Mouse (Mus musculus): Measurements from ENCODE around the gene Cblb. TPM values are rescaled to one million over a fixed set of nuclear protein-coding genes. Genes with fewer than 3 reads are reported as not detected.

Gene Cblb
- polyA plus RNA-seq, 1 experiment = 12.2 TPM

GRCm38 (mm10) chr16:52078758-52079474 is 47.9 kb downstream of the Cblb start:
- Histone ChIP-seq H3K4me3 (ENCODE audit: insufficient read depth, low read length) (no peak overlapping the region), H3K4me1 (ENCODE audit: control insufficient read depth, insufficient read depth, low read length) (peaks cover 4% of the 10 kb centered on the region; the same call in 1 of the 2 replicates), H3K27ac (ENCODE audit: insufficient read depth, low read length) (no peak overlapping the region)
- TF ChIP-seq CTCF (IDR thresholded peaks at IDR 0.05; ENCODE audit: extremely low read depth, insufficient read depth, low read length) = no peak
- TF ChIP-seq POLR2A (IDR thresholded peaks at IDR 0.05; ENCODE audit: extremely low read depth, insufficient read depth, low read length) = no peak

GRCm38 (mm10) chr16:52079475-52079823 is 48.4 kb downstream of the Cblb start:
- Histone ChIP-seq H3K4me3 (ENCODE audit: insufficient read depth, low read length) (no peak overlapping the region), H3K27ac (ENCODE audit: insufficient read depth, low read length) (no peak overlapping the region), H3K4me1 (ENCODE audit: control insufficient read depth, insufficient read depth, low read length) (peaks cover 4% of the 10 kb centered on the region; the same call in 1 of the 2 replicates)
- TF ChIP-seq CTCF (IDR thresholded peaks at IDR 0.05; ENCODE audit: extremely low read depth, insufficient read depth, low read length) (no peak), POLR2A (IDR thresholded peaks at IDR 0.05; ENCODE audit: extremely low read depth, insufficient read depth, low read length) (no peak)

GRCm38 (mm10) chr16:52080619-52081395 is 49.8 kb downstream of the Cblb start:
- peaks cover 4% of the 10 kb centered on the region; the same call in 1 of the 2 replicates for H3K4me1 ChIP-seq (ENCODE audit: control insufficient read depth, insufficient read depth, low read length)
- H3K27ac ChIP-seq (ENCODE audit: insufficient read depth, low read length) = no peak overlapping the region
- H3K4me3 ChIP-seq (ENCODE audit: insufficient read depth, low read length) = no peak overlapping the region
- TF ChIP-seq POLR2A (IDR thresholded peaks at IDR 0.05; ENCODE audit: extremely low read depth, insufficient read depth, low read length) = no peak

GRCm38 (mm10) chr16:52081756-52082155 is 50.7 kb downstream of the Cblb start:
- TF ChIP-seq CTCF (IDR thresholded peaks at IDR 0.05; ENCODE audit: extremely low read depth, insufficient read depth, low read length) (no peak), POLR2A (IDR thresholded peaks at IDR 0.05; ENCODE audit: extremely low read depth, insufficient read depth, low read length) (no peak)
- H3K4me3 ChIP-seq (ENCODE audit: insufficient read depth, low read length) = no peak overlapping the region

GRCm38 (mm10) chr16:52086793-52087450 is 55.9 kb downstream of the Cblb start:
- Histone ChIP-seq H3K4me1 (ENCODE audit: control insufficient read depth, insufficient read depth, low read length) (peaks cover 2% of the 10 kb centered on the region; the same call in 1 of the 2 replicates), H3K27ac (ENCODE audit: insufficient read depth, low read length) (no peak overlapping the region), H3K4me3 (ENCODE audit: insufficient read depth, low read length) (no peak overlapping the region)
- TF ChIP-seq POLR2A (IDR thresholded peaks at IDR 0.05; ENCODE audit: extremely low read depth, insufficient read depth, low read length) = no peak
- TF ChIP-seq CTCF (IDR thresholded peaks at IDR 0.05; ENCODE audit: extremely low read depth, insufficient read depth, low read length) = no peak

More at GRCm38 (mm10) chr16:52081756-52082155, 50.7 kb downstream of the Cblb start:
- Histone ChIP-seq H3K4me1 (ENCODE audit: control insufficient read depth, insufficient read depth, low read length) (peaks cover 4% of the 10 kb centered on the region; the same call in 1 of the 2 replicates), H3K27ac (ENCODE audit: insufficient read depth, low read length) (no peak overlapping the region)

GRCm38 (mm10) chr16:52089354-52089753 is 58.3 kb downstream of the Cblb start:
- Histone ChIP-seq H3K4me1 (ENCODE audit: control insufficient read depth, insufficient read depth, low read length) (no peaks in the 10 kb centered on the region; the same call in 1 of the 2 replicates), H3K27ac (ENCODE audit: insufficient read depth, low read length) (no peak overlapping the region), H3K4me3 (ENCODE audit: insufficient read depth, low read length) (no peak overlapping the region)
- TF ChIP-seq POLR2A (IDR thresholded peaks at IDR 0.05; ENCODE audit: extremely low read depth, insufficient read depth, low read length) = no peak
- TF ChIP-seq CTCF (IDR thresholded peaks at IDR 0.05; ENCODE audit: extremely low read depth, insufficient read depth, low read length) = no peak

- Histone ChIP-seq H3K4me1 (ENCODE audit: control insufficient read depth, insufficient read depth, low read length) (peaks cover 1% of the 10 kb centered on the region; the same call in 1 of the 2 replicates), H3K27ac (ENCODE audit: insufficient read depth, low read length) (no peak overlapping the region), H3K4me3 (ENCODE audit: insufficient read depth, low read length) (no peak overlapping the region)
- TF ChIP-seq CTCF (IDR thresholded peaks at IDR 0.05; ENCODE audit: extremely low read depth, insufficient read depth, low read length) (no peak), POLR2A (IDR thresholded peaks at IDR 0.05; ENCODE audit: extremely low read depth, insufficient read depth, low read length) (no peak)
Measured at GRCm38 (mm10) chr16:52090899-52091298, 59.9 kb downstream of the Cblb start.

- H3K27ac ChIP-seq (ENCODE audit: insufficient read depth, low read length) = no peak overlapping the region
- TF ChIP-seq CTCF (IDR thresholded peaks at IDR 0.05; ENCODE audit: extremely low read depth, insufficient read depth, low read length) = no peak
- no peak for TF ChIP-seq POLR2A (IDR thresholded peaks at IDR 0.05; ENCODE audit: extremely low read depth, insufficient read depth, low read length)
- no peak overlapping the region for H3K4me3 ChIP-seq (ENCODE audit: insufficient read depth, low read length)
Measured at GRCm38 (mm10) chr16:52093325-52094253, 62.6 kb downstream of the Cblb start.

More at GRCm38 (mm10) chr16:52093325-52094253, 62.6 kb downstream of the Cblb start:
- H3K4me1 ChIP-seq (ENCODE audit: control insufficient read depth, insufficient read depth, low read length) = peaks cover 3% of the 10 kb centered on the region; the same call in 1 of the 2 replicates

Measured in cortical plate, adult 2 months (tissue).